Mouse (Mus musculus): ENCODE results near the gene Cdkn1c. TPM values are rescaled to one million over a fixed set of nuclear protein-coding genes. Genes with fewer than 3 reads are reported as not detected.

Gene Cdkn1c
- total RNA-seq, 2 experiments from 2014 or later = 0.95 to 2.3 TPM

- no peak for ATAC-seq (ENCODE audit: poor library complexity, severe bottlenecking)
These were observed 14.0 kb upstream of the Cdkn1c start for GRCm38 (mm10) chr7:143474811-143475210.

DNA sequence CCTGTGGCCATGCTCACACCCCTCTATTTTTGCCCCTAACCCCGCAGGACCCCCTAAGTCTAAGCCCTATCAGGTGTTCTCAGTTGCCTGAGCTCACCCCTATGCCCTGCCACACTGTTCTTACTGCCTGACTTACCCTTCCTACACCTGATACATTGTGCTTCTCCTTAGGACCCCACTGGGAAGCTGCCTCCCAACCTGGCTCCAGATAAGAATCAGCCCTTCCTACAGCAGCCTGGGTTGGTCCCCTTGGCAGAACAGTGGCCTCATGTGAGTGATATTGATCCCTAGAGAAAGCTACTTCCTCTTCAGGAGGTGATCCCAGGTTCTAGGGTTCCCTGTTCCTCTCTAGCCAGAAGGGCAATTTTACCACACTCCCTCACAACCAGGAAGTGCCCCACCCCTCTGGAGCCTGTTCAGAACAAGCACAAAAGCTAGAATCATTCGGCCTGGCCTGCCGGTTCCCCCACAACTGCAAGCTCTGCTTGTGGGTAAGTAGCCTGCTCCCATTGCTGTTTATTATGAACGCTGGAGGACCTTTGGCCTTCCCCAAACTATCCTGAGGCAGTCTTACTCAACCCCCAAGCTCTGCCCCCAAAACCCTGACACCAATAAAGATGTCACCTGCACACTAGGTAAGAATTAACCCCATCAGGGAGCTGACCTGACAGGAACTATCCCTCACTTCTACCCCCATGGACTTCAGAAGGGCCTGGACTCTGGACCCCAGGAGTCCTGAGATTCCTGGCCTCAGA, 12.7 kb upstream of the Cdkn1c start, which contains the start of gene Slc22a18:
Gene Slc22a18, plus strand, starts transcription at position 390 of the 755 bp plus-strand sequence.
- ATAC-seq (ENCODE audit: poor library complexity, severe bottlenecking) = peak; percentile 72

DNA sequence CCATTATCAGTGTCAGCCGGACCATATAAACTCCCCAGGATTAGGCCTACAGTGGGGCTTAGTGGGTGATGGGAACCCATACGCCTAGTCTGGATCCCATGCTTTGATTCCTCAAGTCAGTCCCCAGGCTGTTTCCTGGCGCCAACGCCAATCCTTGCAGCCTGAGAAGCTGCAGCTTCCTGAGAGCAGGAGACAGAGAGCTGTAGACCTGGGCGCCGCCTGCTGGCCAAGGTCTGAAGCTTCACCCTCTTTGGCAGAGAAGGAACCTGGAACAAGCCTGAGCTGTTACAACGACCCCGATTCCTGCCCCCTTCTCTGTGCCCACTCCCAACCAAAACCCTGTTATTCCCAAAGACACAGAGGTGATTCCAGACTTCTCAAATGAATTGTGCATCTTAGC, 9.1 kb upstream of the Cdkn1c start:
- ATAC-seq (ENCODE audit: poor library complexity, severe bottlenecking) = peak; percentile 61

GRCm38 (mm10) chr7:143467714-143468113, 6.9 kb upstream of the Cdkn1c start:
- no peak for ATAC-seq (ENCODE audit: poor library complexity, severe bottlenecking)

DNA sequence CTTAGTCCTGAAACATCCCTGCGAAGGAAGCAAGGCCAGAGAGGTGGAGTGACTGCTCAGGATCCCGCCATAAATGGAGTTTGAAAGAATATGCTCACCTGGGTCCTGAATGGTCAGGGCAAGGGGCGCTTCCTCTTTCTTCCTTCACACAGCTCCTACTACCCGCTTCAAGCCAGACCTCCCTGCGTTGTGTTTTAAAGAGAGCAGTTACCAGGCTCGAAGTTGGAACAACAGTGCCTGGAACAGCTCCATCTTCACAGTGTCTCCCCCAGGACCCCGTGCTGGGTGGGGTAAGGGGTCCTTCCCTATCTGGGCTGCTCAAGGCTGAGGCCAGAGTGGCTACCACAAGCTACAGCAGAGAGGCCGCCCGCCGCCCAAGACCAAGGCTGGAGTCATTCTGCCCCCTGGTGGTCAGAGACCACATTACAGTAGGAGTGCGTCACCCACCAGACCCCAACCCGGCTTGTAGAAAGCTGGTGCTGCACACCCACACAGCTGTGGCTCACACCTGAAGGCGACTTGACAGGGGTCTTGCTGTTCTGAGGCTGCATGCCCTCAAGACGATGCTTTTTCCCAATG, 5.3 kb upstream of the Cdkn1c start:
- ATAC-seq (ENCODE audit: poor library complexity, severe bottlenecking) = peak; percentile 74

DNA sequence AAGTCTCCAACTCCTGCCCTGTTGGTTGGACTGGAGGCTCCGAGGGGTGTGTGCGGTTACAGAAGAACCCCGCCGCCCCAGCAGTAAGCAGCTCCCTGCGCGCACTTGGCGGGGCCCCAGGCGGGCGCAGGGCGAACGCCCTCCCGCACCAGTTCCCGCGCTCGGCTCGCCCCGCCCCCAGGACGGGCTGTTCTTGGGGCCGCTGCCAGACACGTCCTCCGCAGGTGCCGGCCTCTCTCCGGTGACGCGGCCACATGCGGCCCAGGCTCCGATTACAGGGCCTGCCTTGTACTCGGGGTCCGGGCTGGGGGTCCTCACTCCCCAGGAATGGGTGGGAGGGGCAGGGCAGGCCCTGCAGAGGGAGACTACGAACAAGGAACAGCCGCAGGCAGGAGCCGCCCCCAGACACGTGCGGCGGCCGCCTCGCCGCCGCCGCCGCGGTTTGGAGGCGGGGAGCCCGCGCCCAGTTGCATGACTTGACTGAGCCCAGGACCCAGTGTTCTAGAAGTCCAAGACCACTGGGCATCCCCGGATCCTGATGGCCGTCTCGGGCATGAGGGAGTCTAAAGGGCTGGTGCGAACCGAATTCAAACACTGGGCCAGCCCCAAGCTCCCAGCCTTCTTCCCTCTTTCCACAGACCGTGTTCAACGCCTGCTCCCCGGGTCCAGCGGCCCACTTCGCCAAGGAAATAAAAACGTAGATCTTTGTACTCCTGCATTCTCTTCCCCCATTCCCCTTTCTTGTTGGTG, 4.1 kb upstream of the Cdkn1c start:
- no peak for ATAC-seq (ENCODE audit: poor library complexity, severe bottlenecking)

DNA sequence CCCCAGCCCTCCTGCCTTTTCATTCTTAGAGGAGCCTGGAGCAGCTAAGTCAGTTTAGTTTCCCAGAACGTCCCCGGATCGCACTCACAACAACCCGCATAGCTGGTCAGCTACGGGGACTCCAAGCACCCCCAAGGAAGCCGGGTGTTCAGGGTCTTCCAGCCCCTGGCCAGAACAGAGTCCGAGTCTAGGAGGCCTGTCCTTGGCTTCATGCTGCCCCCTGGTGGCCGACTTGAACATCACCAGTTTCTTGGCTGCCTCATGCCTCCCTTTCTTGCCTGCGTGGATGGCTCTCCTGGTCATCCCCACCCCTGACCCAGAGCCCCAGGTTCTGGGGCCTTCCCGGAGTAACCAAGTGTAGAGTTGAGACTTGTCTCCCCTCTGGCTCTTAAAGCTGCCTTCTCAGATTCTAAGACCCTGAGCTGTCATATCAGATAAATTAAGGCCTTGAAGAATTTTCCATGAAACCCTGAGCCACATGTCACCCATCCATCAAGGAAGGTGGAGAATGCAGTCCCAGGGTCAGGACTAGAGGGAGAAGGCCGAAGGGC, 3.1 kb upstream of the Cdkn1c start:
- peak; percentile 45 for ATAC-seq (ENCODE audit: poor library complexity, severe bottlenecking)

DNA sequence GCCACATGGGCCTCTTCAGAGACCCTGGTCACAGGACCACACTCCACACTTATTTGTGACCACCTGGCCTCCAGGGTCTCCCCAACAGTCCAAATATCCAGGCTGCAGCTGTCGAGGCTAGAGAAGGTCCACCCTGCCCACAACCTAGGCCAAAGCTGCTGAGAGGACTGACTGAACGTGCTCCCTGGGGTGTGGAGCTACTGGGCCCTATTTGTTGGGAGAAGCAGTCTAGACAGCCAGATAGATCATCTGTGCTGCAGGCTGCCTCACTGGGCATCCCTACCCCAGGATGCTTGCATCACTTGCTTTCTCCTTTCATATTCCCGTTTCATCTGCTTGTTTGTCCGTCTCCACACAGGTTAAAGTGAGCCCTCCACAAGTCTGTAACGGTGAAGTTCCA, 1.7 kb upstream of the Cdkn1c start:
- ATAC-seq (ENCODE audit: poor library complexity, severe bottlenecking) = no peak

- no peak for ATAC-seq (ENCODE audit: poor library complexity, severe bottlenecking)
These were observed 1.1 kb upstream of the Cdkn1c start for GRCm38 (mm10) chr7:143461920-143462319.

GRCm38 (mm10) chr7:143461294-143461870, 532 bp upstream of the Cdkn1c start:
- ATAC-seq (ENCODE audit: poor library complexity, severe bottlenecking) = no peak

GRCm38 (mm10) chr7:143460217-143460834, 524 bp downstream of the Cdkn1c start:
- no peak for ATAC-seq (ENCODE audit: poor library complexity, severe bottlenecking)

- no peak for ATAC-seq (ENCODE audit: poor library complexity, severe bottlenecking)
These were observed 1.3 kb downstream of the Cdkn1c start for GRCm38 (mm10) chr7:143459332-143460211.

DNA sequence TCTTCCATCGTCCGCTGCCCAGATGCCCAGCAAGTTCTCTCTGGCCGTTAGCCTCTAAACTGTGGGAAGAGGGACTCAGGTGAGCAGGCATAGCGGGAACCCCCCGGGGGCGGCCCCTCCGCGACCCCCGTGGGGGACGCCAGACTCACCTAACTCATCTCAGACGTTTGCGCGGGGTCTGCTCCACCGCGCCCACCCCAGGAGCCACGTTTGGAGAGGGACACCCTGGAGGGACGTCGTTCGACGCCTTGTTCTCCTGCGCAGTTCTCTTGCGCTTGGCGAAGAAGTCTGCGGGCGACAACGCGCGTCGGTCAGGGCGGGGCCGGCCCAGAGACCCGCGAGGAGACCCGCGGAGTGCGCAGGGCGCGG, 1.9 kb downstream of the Cdkn1c start:
- no peak for ATAC-seq (ENCODE audit: poor library complexity, severe bottlenecking)

DNA sequence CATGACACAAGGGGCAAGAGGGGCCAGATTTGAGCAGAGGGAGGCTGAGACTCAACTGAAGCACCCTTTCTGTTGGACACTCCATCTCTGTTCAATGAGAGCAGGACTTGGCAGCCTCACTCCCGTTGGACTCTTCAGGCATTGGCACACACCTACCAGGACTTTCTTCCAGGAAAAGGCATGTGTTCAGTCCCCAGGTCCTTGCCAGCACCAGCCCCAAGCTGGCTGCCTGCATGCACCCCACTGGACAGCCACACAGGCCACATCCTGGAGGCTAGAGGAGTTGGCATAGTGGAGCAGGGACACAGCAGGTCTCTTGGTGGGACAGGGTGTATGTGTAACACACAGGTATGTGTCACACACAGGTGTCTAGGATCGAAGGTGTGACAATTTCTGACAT, 13.7 kb downstream of the Cdkn1c start:
- no peak for ATAC-seq (ENCODE audit: poor library complexity, severe bottlenecking)

DNA sequence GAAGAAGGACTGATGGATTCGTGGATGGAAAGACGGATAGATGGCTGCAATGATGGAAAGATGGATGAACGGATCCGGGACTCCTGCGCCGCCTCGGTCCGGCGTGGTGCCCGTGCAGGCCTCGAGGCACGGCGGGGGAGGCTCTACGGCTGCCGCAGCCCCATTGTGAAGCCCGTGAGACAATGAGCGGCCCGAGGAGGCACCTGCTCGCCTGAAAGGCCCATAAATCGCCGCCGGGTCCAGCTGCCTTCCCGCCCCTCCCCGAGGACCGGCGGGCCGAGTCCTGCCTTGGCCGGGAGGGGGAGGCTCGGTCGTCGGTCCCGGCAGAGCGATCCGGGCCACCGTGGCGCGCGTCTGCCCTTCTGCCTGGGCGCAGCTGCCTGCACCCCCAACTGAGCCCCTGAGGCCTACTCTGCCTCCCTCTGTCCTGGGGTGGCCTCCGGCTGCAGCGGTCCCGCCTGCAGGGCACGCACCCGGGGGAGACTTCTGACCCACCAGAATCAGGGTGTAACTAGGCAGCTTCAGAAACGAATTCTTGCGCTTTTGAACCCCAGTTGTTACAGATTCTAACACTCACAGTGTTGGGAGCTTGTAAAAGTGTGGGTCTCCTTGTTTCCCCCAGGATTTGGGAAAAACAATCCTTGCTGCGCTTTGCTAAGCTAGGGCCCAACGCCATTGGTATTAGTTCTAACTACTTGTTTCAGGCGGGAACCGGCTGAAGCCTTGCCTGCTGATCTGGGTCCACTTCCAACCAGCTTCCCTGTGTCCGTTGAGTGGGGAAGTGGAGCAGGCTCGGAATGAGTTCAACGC, 15.0 kb downstream of the Cdkn1c start:
- ATAC-seq (ENCODE audit: poor library complexity, severe bottlenecking) = no peak

DNA sequence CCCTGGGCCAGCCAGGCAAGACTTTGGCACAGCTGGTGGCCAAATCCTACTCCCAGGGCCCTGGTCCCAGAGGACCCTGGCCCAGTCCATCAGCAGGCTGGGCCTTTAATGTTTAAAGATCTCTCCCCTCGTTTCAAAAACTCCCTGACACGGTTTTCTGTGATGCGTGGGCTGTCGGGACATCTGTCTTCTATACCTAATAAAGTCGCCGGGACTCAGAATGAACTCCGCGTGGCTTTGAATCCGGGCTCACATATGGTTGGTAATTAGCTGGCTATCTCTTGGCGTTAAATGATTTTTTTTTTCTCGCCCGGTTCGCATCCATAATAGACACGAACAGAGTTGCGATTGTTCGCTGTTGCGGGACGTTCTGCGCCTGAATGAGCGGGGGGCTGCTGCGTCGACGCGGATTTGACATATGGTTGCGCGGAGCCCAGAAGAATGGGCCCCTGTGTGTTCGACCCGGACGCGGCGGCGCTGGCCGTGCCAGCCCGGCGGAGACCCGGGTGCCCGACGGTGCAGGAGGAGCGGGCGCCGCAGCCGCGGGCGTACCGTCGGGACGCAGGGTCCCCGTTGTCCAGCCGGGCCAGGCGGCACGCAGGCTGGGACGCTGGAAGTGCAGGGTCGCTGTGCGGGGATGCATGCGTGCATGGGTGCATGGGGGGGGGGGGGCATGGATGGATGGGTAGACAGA, 15.7 kb downstream of the Cdkn1c start:
- no peak for ATAC-seq (ENCODE audit: poor library complexity, severe bottlenecking)

DNA sequence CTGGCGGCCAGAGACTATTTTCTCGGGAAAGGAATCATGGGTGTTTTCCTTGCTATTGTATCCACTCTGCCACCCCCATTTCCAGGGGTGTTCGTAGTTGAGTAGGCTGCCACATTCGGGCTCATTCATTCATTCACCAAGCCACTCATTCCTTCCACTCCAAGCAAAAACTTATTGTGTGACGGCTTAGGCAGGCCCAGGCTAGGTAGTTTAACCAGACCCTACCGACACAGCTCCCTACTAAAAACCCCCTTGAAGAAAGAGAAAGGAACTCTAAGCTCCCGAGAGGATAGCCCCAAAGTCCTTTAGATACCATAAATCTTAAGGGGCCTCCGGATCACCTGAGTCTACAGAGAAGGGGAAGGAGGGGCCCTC, 16.3 kb downstream of the Cdkn1c start:
- ATAC-seq (ENCODE audit: poor library complexity, severe bottlenecking) = no peak

- ATAC-seq (ENCODE audit: poor library complexity, severe bottlenecking) = no peak
These were observed 21.9 kb downstream of the Cdkn1c start for GRCm38 (mm10) chr7:143438965-143439364.

All from megakaryocyte, adult 5-6 weeks (primary cell).